Mouse (Mus musculus): ENCODE results near the gene Tec. TPM values are rescaled to one million over a fixed set of nuclear protein-coding genes. Genes with fewer than 3 reads are reported as not detected.

Gene Tec
- polyA plus RNA-seq, 1 experiment from 2014 or later, result 81.3 TPM

GRCm38 (mm10) chr5:72869779-72870608, 1.7 kb upstream of the Tec start:
- H3K27ac ChIP-seq, result no peak overlapping the region
- H3K36me3 ChIP-seq (ENCODE audit: inconsistent target), result no peaks in the 10 kb centered on the region
- H3K4me3 ChIP-seq (ENCODE audit: inconsistent target), result no peak overlapping the region
- peaks cover 33% of the 10 kb centered on the region for H3K79me2 ChIP-seq (ENCODE audit: inconsistent target)
- WGBS (ENCODE audit: missing documents), result 96% methylated on average over 13 of the region's 14 CpGs

- Histone ChIP-seq H3K27ac (peak overlapping the region; percentile 85), H3K4me3 (ENCODE audit: inconsistent target) (peak overlapping the region; percentile 100), H3K36me3 (ENCODE audit: inconsistent target) (no peaks in the 10 kb centered on the region), H3K79me2 (ENCODE audit: inconsistent target) (peaks cover 61% of the 10 kb centered on the region)
- 16% methylated on average over 15 of the region's 16 CpGs for WGBS (ENCODE audit: missing documents)
These were observed 1.1 kb downstream of the Tec start for GRCm38 (mm10) chr5:72867036-72867672.

- peaks cover 69% of the 10 kb centered on the region for H3K79me2 ChIP-seq (ENCODE audit: inconsistent target)
- peak overlapping the region; percentile 100 for H3K4me3 ChIP-seq (ENCODE audit: inconsistent target)
- H3K36me3 ChIP-seq (ENCODE audit: inconsistent target), result no peaks in the 10 kb centered on the region
- 83% methylated on average over 6 of the region's 6 CpGs for WGBS (ENCODE audit: missing documents)
- peak overlapping the region; percentile 17 for H3K27ac ChIP-seq
These were observed 1.9 kb downstream of the Tec start for GRCm38 (mm10) chr5:72866260-72866905.

- no peak overlapping the region for H3K27ac ChIP-seq
- 0 out of 2 replicates have a peak, but pooled peaks cover 7% of the 10 kb centered on the region for H3K36me3 ChIP-seq (ENCODE audit: inconsistent target)
- H3K79me2 ChIP-seq (ENCODE audit: inconsistent target), result peaks cover 86% of the 10 kb centered on the region
- WGBS (ENCODE audit: missing documents), result 60% methylated on average over 2 of the region's 3 CpGs
- H3K4me3 ChIP-seq (ENCODE audit: inconsistent target), result no peak overlapping the region
These were observed 3.6 kb downstream of the Tec start for GRCm38 (mm10) chr5:72864654-72865178.

- Histone ChIP-seq H3K36me3 (ENCODE audit: inconsistent target) (0 out of 2 replicates have a peak, but pooled peaks cover 7% of the 10 kb centered on the region), H3K27ac (peak overlapping the region; percentile 76), H3K79me2 (ENCODE audit: inconsistent target) (peaks cover 100% of the 10 kb centered on the region), H3K4me3 (ENCODE audit: inconsistent target) (no peak overlapping the region)
- 76% methylated on average over 8 of the region's 9 CpGs for WGBS (ENCODE audit: missing documents)
These were observed 5.1 kb downstream of the Tec start for GRCm38 (mm10) chr5:72863166-72863565.

GRCm38 (mm10) chr5:72861726-72862385, 6.4 kb downstream of the Tec start:
- Histone ChIP-seq H3K4me3 (ENCODE audit: inconsistent target) (no peak overlapping the region), H3K27ac (peak overlapping the region; percentile 76), H3K79me2 (ENCODE audit: inconsistent target) (peaks cover 100% of the 10 kb centered on the region), H3K36me3 (ENCODE audit: inconsistent target) (0 out of 2 replicates have a peak, but pooled peaks cover 7% of the 10 kb centered on the region)
- 0% methylated on average over 4 of the region's 7 CpGs for WGBS (ENCODE audit: missing documents)

GRCm38 (mm10) chr5:72860899-72861298, 7.4 kb downstream of the Tec start:
- Histone ChIP-seq H3K27ac (peak overlapping the region; percentile 76), H3K79me2 (ENCODE audit: inconsistent target) (peaks cover 100% of the 10 kb centered on the region), H3K4me3 (ENCODE audit: inconsistent target) (no peak overlapping the region), H3K36me3 (ENCODE audit: inconsistent target) (0 out of 2 replicates have a peak, but pooled peaks cover 7% of the 10 kb centered on the region)
- WGBS (ENCODE audit: missing documents), result 96% methylated on average over 8 of the region's 8 CpGs

- Histone ChIP-seq H3K36me3 (ENCODE audit: inconsistent target) (0 out of 2 replicates have a peak, but pooled peaks cover 7% of the 10 kb centered on the region), H3K79me2 (ENCODE audit: inconsistent target) (peaks cover 100% of the 10 kb centered on the region), H3K27ac (no peak overlapping the region), H3K4me3 (ENCODE audit: inconsistent target) (no peak overlapping the region)
- 79% methylated on average over 12 of the region's 12 CpGs for WGBS (ENCODE audit: missing documents)
These were observed 10.0 kb downstream of the Tec start for GRCm38 (mm10) chr5:72858306-72858705.

GRCm38 (mm10) chr5:72857756-72858155, 10.5 kb downstream of the Tec start:
- 59% methylated on average over 4 of the region's 4 CpGs for WGBS (ENCODE audit: missing documents)
- Histone ChIP-seq H3K27ac (no peak overlapping the region), H3K79me2 (ENCODE audit: inconsistent target) (peaks cover 100% of the 10 kb centered on the region), H3K36me3 (ENCODE audit: inconsistent target) (0 out of 2 replicates have a peak, but pooled peaks cover 7% of the 10 kb centered on the region), H3K4me3 (ENCODE audit: inconsistent target) (no peak overlapping the region)

GRCm38 (mm10) chr5:72856255-72856878, 11.9 kb downstream of the Tec start:
- Histone ChIP-seq H3K4me3 (ENCODE audit: inconsistent target) (no peak overlapping the region), H3K36me3 (ENCODE audit: inconsistent target) (0 out of 2 replicates have a peak, but pooled peaks cover 7% of the 10 kb centered on the region), H3K27ac (no peak overlapping the region), H3K79me2 (ENCODE audit: inconsistent target) (peaks cover 100% of the 10 kb centered on the region)
- 90% methylated on average over 8 of the region's 8 CpGs for WGBS (ENCODE audit: missing documents)

GRCm38 (mm10) chr5:72855685-72856124, 12.6 kb downstream of the Tec start:
- Histone ChIP-seq H3K79me2 (ENCODE audit: inconsistent target) (peaks cover 100% of the 10 kb centered on the region), H3K27ac (no peak overlapping the region), H3K36me3 (ENCODE audit: inconsistent target) (0 out of 2 replicates have a peak, but pooled peaks cover 7% of the 10 kb centered on the region), H3K4me3 (ENCODE audit: inconsistent target) (no peak overlapping the region)
- WGBS (ENCODE audit: missing documents), result 91% methylated on average over 3 of the region's 3 CpGs

GRCm38 (mm10) chr5:72854141-72854990, 13.9 kb downstream of the Tec start:
- Histone ChIP-seq H3K4me3 (ENCODE audit: inconsistent target) (no peak overlapping the region), H3K27ac (no peak overlapping the region), H3K79me2 (ENCODE audit: inconsistent target) (peaks cover 100% of the 10 kb centered on the region), H3K36me3 (ENCODE audit: inconsistent target) (no peaks in the 10 kb centered on the region)
- 76% methylated on average over 6 of the region's 6 CpGs for WGBS (ENCODE audit: missing documents)

- H3K4me3 ChIP-seq (ENCODE audit: inconsistent target), result no peak overlapping the region
- peaks cover 100% of the 10 kb centered on the region for H3K79me2 ChIP-seq (ENCODE audit: inconsistent target)
- no peaks in the 10 kb centered on the region for H3K36me3 ChIP-seq (ENCODE audit: inconsistent target)
- H3K27ac ChIP-seq, result no peak overlapping the region
- WGBS (ENCODE audit: missing documents), result 31% methylated on average over 2 of the region's 2 CpGs
These were observed 14.9 kb downstream of the Tec start for GRCm38 (mm10) chr5:72853365-72853764.

Data from macrophage (primary cell).